Mouse (Mus musculus) ES-Bruce4 (cell line): ENCODE results near the gene Szrd1.

Experiments used
- CTCF ChIP-seq: IDR thresholded peaks from one replicate; pipeline ENCODE4 v1.8.1; 2011; ENCODE audit warnings: low read depth, low read length
- EP300 ChIP-seq: IDR thresholded peaks from 2 replicates; pipeline ENCODE4 v1.6.1; 2011; ENCODE audit warnings: low read depth, low read length; ENCODE audit not compliant: insufficient read depth

GRCm38 (mm10) chr4:141138425-141139115, 1.0 kb downstream of the Szrd1 start:
- TF ChIP-seq CTCF = no peak
- no peak for TF ChIP-seq EP300
